Mouse (Mus musculus) adrenal gland (tissue): ENCODE measurements around the gene Acrbp.

ENCODE experiments used
- intact Hi-C: fragments of 180-260 bp; cut with DNase I; formaldehyde crosslinking; loops from one replicate; pipeline ENCODE4 v1.15.1; 2025

The Acrbp gene

DNA sequence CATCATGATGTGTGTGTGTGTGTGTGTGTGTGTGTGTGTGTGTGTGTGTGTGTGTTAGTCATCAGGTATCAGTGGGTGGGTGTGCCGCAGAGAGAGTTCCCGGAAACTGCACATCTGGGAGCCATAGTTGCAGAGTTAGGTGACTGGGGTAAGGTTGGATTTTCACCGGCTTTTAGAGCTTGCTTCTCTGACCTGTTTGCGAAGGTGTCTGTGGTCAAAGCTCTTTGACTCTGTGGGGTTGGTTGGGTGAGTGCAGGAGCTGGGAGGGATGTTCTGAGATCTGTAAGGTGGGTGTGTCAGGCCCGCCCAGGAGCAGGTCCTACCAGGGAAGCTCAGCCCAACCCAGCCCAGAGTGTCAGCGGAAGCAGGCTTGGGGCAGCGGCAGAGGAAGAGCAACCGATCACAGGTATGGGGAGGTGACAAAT is 18.1 kb downstream of the Acrbp start, which contains the start of gene Lpar5:
TSS of gene Lpar5 (plus strand) at position 350 of the 425 bp plus-strand sequence.
- intact Hi-C loops = no loop called here

DNA sequence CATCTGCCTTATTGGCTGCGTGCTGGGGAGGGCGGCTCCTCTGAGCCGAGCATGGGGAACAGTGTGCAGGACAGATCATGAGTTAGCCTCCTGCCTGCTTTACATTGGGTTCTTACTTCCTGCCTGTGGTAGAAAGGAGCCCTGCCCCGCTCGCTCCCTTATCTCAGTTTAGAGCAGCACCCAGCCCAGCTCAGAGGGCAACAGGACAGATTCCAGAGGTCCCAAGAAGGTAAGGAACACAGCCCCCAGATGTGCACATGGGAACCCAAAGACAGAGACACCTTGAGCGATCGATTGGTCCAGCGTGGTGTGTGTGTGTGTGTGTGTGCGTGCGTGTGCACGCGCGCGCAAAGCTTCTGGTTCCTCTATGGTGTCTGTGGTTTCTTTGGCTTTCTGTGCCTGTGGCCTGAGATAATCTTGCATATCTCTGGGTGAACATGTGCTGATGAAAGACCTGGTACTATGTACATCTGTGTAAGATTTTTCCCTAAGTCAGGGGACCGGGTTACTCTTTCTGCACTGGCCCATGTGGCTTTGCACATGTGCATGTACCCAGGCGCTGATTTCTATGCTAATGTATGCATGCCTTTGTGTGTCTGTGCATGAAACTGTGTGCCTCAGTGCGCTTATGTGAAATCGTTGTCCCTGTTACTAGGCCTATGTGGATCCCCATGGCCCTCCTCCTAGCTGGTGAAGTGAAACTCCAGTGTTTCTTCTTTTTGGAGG is 21.8 kb downstream of the Acrbp start:
- intact Hi-C loops = no loop called here

DNA sequence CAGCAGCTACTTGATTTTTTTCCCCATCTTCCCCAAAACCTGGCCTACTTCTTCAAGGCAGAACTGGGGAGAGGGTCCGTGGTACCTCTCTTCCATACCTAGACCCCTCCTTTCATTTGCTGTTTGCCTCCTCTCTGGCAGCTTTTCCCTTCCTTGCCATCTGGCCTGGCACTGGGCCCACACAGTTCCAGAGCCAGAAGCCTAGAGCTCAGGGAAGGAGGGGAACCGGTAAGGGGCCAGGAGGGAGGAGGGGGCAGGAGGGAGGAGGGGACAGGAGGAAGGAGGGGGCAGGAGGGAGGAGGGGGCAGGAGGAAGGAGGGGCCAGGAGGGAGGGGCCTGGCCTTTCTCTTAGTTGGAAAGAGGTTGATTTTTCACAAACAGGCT is 22.4 kb downstream of the Acrbp start:
- intact Hi-C loops = no loop called here

DNA sequence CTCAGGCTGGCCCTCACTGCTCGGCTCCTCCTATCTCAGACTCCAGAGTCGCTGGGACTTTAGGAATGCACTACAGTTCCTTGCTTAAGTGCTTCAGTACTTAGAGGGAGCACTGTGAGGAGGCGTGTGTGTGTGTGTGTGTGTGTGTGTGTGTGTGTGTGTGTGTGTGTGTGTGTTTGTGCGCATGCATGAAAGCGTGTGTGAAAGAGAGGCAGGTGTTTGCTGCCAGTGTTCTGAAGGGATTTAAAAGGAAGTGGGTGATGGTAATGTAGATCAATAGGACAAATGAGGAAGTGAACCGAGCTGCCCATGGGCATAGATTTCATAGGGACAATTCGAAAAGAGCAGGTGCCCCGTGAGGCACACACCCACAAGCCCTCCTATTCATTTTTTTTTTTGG is 24.3 kb downstream of the Acrbp start:
- intact Hi-C loops = no loop called here

DNA sequence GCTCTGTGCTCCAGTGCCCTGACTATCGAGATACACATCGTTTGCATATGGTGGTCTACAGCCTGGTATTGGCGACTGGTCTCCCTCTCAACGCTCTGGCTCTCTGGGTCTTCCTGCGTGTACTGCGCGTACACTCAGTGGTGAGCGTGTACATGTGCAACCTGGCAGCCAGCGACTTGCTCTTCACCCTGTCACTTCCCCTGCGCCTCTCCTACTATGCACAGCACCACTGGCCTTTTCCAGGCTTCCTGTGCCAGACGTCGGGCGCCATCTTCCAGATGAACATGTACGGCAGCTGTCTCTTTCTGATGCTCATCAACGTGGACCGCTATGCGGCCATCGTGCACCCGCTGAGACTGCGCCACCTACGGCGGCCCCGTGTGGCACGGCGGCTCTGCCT is 31.9 kb downstream of the Acrbp start:
- intact Hi-C loops = loop anchor here (5.0 kb wide), 2 partner anchors 179 to 224 kb away; partner anchors contain the start of gene P3h3

DNA sequence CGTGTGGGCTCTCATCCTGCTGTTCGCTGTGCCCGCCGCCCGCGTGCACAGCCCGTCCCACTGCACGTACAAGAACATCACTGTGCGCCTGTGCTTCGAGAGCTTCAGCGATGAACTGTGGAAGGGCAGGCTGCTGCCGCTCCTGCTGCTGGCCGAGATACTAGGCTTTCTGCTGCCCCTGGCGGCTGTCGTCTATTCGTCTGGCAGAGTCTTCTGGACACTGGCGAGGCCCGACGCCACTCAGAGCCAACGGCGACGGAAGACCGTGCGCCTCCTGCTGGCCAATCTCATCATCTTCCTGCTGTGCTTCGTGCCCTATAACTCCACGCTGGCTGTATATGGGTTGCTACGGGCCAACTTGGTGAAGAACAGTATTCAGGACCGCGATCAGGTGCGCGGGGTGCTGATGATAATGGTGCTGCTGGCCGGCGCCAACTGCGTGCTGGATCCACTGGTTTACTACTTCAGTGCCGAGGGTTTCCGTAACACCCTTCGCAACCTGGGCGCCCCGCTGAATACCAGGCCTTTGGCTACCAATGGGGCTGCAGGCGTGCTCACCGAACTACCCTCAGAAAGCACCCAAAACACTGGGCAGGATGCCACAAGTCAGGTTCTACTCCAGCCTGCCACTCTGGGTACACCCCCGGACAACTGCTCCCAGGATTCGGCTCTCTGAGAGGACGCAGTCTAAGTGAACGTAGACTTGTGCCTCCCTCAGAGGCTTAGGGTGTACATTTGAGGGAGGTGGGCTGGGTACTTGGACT is 32.5 kb downstream of the Acrbp start:
- intact Hi-C loops = loop anchor here (2.0 to 5.0 kb wide), 3 partner anchors 35 to 225 kb away; partner anchors contain the start of gene P3h3

DNA sequence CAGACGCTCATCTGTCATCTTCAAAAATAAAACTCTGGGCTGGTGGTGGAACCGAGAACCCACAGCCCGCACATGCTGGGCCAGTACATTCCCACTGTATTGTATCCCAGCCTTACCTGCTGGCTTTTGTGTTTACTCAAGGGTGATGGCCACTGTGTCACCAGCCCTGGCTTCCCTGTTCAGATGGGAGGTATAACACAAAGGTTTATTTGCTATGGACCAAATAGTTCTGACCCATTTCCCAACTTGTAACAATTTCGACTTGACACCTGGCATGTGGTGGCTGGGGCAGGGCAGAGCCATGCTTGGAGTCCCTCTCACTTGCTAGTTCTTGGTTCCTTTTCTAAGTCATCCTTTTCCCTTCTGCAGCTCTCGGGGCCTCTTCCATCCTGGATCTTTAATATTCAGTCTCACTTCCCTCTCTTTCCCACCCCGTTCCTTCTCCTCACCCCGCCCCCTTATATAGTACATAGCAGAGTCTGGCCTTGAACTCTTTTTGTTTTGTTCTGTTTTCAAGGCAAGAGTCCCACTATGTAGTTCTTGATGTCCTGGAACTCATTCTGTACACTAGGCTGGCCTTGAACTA is 33.4 kb downstream of the Acrbp start:
- intact Hi-C loops = loop anchor here (2.0 to 5.0 kb wide), 3 partner anchors 36 to 226 kb away; partner anchors contain the start of gene P3h3

DNA sequence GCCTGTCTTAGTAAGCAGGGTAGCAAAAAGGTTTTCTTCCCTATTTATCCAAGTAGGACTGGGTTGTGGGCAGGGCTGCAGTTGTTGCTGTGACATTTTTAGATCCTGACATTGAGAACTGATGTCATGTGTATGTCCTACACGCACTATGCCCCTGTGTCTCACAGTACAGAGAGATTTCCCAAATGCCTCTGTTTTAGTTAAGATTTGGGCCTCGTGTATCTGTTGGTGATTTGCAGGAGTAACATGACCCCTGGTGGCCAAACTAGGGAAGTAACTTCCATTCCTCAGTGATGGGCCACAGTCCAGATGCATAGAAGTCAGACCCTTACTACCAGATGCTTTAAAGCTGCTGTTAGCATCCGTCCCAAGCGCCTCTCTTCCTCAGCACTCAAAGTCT is 34.9 kb downstream of the Acrbp start:
- intact Hi-C loops = loop anchor here (5.0 kb wide), 2 partner anchors 182 to 227 kb away; partner anchors contain the start of gene P3h3

DNA sequence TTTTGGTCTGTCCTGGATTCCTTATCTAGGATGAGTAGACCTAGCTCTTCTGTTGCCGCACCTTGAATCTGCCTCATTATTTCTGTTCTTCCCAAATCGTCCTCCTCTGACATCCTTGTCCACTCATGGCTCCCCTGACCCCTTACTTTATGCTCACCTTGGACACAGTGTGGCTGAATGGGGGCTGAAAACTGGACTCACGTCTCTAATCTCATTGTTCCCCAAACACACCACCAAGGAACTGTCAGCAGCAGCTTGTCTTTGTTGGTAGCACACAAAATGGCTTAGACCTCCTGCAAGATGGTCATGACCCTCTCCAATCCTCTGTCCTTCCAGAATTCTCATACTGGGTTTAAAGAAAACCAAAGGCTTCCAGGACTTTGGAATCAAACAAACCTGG is 38.4 kb downstream of the Acrbp start:
- intact Hi-C loops = no loop called here

DNA sequence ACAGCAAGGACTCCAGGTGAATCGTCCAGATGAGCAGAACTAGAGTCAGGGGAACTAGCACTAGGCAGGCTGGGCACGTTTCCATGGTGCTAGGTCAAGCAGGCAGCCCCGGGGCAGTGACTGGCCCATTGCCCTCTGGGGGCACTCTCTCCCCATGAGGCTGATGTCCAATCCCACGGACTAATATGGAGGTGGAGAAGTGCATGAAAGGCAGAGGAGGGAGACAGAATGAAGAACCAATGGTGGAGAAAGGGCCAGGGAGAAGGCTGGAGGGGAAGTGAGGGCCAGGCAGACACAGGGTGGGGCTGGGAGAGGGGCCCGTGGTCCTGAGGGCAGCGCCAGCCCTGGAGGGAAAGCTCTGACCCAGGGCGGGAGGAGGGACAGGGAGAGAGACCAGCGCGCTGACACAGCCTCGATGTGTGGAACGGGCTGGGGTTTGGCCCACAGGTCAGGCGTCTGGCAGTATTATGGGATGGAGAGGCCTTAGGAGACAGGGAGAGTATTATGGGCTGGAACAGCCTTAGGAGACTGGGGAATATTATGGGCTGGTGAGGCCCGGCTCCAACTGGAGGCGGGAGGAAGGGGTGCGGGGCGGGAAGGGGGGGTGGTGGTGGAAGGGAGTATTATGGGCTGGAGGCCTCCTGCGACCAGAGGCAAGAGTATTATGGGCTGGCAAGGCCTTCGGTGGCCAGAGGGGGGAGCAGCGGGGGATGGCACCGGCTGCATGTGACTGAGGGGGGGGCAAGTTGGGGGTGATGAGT is 39.3 kb downstream of the Acrbp start:
- intact Hi-C loops = no loop called here

DNA sequence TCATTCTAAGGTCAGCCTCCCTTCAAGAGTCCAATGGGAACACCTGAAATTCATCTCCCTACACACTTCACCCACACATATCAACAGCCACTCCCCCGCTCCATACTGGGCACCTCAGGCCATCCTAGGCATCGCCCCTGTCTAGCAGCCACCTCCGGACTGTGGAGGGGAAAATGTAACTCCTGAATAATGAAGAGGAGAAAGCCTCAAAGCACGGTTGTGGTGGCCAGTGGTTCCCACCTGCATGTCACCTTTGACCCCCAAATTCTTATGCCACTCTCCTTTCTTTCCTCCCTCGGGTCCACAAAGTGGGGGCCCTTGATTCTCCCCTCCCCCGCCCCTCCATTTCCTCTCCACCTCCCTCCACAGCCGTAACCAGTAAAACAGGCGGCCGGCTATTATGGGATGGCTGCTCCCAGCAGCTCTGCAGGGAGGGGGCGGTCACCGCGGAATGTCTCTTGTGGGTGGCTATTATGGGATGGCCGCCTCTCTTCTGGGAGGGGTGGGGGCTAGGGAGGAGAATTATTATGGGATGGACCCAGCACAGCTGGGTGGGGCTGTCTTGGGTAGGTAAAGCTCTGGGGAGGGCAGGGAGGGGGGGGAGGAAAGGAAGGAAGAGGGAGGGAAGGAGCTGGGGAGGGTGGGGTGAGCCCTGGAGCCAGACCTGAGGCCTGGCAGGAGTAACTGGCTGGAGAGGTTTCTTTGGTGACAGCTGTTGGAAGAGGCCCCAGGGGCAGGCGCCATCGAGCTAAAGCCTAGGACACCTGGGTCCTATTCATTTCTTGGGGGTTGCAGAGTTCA is 40.2 kb downstream of the Acrbp start:
- intact Hi-C loops = no loop called here

DNA sequence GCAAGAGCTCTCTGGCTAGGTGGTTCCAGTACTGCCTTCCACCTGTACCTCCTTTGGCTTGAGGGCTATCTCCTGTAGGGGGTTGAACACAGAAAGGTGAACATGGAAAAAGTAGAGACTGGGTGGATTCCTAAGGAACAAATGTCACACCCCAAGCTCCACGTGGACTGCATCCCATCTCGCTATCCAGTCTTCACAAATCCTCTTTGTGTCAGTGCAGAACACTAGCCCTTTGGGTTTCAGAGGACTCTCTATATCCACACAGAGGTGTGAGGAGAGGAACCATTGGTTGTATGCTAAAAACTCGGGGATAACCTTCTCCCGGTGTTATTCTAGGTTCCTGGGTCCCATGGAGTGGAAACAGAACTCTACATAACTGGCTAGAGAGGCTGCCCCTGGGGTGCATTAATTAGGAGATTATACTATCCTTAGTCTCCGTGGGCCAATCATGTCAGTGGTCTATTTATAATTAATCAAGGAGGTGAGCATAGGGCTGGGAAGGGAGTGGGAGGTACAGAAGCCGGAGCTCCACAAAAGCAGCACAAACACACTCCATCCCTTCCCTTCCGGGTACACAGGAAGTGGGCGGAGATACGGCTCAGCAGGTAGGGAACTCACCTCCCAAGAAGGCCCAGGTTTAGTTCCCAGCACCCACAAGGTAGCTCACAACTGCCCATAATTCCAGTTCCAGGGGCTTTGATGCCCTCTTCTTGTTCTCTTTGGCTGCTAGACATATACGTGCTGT is 41.0 kb downstream of the Acrbp start:
- intact Hi-C loops = no loop called here

DNA sequence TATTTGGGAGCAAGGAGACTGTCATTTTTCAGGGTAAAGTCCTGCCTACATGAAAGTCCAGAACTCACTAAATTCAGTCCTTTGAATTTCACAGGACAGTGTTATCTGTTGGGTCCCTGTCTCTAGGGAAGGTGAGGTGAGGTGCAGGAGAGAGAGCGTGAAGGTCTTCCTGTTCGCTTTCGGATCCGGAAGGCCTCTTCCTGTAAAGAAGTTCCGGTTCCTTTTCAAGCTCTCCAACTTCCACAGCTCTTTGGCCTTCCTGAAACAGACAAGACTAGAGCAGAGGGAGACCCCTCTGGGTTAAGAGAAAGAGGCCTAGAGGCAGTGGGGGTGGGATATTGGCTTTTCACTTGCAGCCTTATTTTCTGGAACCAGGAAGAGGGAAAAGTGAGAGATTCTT is 42.9 kb downstream of the Acrbp start:
- intact Hi-C loops = no loop called here

DNA sequence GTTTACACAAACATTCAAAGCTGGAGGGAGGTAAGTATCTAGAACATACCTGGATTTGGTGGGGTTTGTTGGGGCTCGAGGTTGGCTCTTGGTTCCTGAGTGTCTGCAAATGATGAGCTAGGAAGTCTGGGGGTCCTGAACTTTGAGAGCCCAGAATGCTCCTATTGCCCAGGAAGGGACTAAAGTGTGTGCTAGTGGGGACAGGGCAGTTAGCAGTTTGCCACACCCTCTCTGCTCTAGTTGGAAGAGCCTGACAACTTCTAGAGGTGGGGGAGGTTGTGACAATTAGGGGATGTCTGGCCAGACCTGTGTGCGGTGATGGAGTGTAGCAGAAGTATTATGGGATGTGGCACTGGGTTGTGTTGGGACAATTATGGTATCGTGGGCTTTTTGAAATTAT is 45.4 kb downstream of the Acrbp start:
- intact Hi-C loops = loop anchor here (5.0 kb wide), 1 partner anchor 37 kb away; the partner anchor contains the start of gene Nop2

DNA sequence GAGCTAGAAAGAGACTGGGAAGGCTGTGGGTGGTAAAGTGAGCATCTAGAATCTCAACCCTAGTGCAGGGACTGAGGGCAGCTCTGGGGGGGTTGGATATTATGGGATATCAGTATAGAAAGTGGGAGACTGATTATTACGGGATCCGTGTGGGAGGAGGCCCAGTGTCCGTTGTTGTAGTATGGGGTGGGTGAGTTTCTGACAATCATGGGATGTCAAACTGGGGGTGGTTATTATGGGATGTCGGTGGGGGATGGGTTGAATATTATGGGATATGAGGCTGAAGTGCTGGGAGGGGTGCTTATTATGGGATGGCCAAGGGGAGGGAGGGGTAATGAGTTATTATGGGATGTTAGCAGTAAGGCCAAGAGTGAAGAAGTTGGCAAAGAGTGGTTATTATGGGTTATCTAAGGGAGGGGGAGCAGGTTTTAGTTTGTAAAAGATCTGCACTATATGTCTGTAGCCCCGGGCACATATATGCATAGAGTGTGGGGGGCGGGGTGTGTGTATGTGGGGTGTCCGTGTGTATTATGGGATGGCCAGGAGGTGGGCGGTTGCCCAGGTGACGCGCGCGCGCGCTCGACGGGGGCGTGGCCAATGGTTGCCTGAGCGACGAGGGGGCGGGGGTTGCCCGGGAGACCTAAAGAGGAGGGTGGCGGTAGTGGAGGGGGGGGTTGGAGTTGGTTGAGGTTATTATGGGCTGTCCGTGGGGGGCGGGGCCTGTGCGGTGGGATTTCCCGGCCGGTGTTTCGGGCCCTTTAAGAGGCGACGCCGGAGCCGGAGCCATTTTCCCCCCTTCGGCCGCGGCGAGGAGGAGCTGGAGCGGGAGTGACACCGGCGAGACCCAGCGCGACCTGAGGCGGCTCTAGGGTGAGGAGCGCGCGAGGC is 46.1 kb downstream of the Acrbp start, which contains the start of gene Chd4:
TSS of gene Chd4 (plus strand) at position 591 of the 888 bp plus-strand sequence.
- intact Hi-C loops = loop anchor here (5.0 kb wide), 1 partner anchor 37 kb away; the partner anchor contains the start of gene Nop2

DNA sequence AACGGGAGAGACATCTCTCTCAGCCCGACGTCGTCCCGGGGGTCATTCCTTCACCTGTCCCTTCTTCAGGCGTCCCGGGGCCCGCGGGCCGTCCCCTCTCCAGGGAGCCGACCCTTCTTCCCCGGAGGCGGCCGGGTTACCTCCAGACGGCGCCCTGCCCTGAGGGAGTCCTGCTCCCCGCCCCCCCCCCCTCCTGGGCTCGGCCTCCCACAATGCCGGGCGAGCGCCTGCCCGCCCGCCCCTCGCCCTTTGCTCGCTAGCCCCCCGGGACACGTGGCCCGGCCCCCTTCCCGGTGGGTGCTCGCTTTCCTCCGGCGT is 46.7 kb downstream of the Acrbp start:
- intact Hi-C loops = loop anchor here (5.0 kb wide), 1 partner anchor 36 kb away; the partner anchor contains the start of gene Nop2

DNA sequence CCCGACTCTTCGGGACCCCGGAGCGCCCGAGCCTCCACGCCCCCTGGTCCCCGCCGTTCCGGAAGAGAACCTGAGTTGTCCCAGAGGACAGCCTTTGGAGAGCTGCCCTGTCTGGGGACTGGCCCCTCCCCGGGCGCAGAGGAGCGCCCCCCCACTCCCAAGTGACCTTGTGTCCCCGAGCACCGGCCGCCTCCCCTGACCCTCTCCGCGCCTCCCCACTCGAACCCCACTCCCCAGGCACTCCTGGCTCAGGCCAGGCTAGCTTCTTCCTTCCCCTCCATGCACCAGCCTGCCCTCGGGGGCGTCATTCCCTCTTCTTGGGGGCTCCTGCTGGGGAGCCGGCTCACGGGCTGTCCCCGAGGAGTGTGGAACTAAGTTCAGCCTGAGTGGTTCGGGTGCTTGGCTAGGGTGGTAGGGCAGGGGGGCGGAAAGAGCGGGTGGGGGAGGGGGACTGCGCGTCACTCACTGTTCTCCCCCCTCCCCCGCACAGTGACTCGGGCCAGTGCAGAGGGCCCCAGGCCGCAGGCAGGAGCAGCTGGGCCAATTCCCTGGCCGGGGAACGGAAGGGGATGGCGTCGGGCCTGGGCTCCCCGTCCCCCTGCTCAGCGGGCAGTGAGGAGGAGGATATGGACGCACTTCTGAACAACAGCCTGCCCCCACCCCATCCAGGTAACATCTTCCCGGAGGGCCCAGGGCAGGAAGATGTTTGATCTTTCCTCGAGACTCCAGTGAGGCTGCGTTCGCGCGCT is 47.3 kb downstream of the Acrbp start:
- intact Hi-C loops = loop anchor here (5.0 kb wide), 1 partner anchor 36 kb away; the partner anchor contains the start of gene Nop2

DNA sequence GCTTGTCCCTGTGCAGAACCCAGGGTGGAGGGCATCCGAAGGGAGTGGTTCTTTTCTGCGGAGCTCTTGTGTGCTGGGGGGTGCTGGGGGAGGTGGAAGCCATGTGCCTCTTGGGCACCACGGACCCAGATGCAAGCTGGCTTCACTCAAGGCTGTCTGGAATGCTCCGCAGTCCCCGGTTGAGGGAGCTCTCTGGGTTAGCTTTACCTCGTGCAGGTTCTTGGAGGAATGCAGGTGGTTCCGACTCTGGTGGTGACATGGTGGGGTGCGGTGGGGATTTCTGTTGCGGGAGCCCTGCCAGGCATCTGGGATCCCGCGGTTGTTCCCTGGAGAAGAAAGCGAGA is 47.8 kb downstream of the Acrbp start:
- intact Hi-C loops = loop anchor here (5.0 kb wide), 1 partner anchor 35 kb away; the partner anchor contains the start of gene Nop2
